Mouse (Mus musculus): ENCODE results near the gene Ksr1.

Gene Ksr1

DNA sequence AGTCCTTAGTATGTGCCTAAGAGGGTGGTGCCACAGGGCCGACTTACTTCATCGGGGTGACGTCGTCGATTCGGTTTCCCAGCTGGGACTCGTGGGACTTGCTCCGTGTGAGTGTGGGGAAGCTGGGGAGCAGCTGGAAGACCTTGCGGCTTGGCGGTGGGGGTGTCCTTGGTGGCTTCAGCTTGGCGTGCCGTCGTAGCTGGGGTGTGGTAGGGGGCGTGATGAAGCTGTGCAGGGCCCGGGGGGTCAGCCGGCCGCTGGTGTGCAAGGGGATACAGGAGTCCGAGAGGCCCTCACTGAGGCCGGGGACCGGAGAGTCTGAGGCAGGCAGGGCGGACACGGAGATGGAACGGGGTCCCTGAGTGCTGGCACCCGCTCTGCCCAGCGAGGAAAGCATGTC lies 101.4 kb downstream of the Ksr1 start:
- no peak for DNase-seq (ENCODE audit: low spot score)

DNA sequence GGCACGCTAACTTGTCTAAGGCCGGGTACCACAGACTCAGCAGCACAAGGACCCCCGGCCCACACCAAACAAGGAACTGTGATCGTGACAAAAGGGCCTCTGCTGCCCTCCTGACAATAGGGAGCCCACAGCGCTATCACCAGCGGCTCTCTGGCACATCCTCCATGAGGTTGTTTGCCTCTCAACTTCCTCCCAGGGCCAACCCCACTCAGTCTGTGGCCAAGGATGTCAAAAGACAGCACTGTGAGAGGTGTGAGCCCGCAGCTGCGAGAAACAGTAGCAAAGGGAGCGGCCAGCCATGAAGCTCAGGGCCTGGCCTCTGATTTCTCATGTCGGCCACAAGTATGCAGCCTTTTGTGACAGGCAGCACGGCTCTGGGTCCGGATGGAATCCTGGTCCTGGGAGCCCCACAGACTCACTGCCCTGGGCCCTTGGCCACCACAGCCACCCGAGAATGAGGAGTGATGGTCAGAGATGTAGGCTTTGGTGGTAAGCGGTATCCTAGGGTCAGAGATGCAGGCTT lies 104.2 kb downstream of the Ksr1 start:
- no peak for DNase-seq (ENCODE audit: low spot score)

DNA sequence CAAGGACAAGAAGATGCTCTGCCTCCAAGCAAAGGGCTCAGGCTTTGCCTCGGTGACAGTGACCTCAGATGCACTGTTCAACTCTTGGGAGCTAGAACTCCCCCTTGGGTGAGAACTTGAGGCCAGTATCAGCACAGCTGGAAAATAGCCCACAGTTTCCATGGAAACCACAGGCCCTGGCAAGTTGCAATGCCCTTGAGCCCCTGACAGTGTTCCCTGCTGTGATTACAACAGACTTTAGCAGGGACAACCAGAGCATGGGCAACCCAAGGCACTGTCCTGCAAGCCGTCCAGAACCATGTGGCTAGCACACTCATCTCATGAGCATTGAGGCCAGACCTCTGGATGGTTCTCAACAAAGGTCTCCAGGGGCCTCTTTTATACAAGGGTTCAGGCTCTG lies 106.7 kb downstream of the Ksr1 start:
- no peak for DNase-seq (ENCODE audit: low spot score)

DNA sequence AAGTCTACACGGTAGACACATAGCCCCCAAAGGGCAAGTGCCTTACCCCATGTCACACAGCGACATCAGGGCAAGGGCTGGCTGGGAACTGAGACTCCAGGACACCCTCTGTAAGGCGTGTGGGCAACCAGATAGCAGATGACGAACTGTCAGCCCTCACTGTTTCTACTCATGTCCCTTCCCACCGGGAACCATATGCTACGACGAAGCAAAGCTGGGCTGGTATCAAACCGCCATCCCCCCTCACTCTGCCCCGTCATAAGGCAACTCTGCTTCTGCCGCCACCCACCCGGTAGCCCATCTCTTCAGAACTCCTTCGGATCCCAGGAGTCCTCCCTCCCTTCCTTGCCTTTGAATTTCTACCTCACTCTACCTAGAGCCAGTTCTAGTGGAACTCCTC lies 108.7 kb downstream of the Ksr1 start:
- DNase-seq (ENCODE audit: low spot score), result no peak

DNA sequence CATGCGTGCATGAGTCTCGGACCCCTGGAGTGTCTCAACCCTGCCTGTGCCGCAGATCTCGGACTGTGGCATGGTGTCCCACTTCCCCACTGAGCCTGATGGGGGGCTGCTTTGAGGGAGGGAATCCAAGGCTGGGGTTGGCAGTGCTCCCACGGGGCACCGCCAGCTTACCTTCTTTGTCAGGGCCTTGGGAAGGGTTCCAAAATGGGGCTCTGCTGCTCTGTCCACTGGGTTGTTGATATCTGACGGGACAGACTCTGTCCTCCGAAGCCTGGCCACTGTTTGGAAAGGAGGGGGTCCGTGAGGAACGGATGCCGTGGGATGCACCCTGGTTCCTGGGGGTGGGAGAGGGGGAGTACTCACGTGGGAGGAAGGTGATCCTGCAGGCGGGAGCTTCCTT lies 109.9 kb downstream of the Ksr1 start:
- no peak for DNase-seq (ENCODE audit: low spot score)

DNA sequence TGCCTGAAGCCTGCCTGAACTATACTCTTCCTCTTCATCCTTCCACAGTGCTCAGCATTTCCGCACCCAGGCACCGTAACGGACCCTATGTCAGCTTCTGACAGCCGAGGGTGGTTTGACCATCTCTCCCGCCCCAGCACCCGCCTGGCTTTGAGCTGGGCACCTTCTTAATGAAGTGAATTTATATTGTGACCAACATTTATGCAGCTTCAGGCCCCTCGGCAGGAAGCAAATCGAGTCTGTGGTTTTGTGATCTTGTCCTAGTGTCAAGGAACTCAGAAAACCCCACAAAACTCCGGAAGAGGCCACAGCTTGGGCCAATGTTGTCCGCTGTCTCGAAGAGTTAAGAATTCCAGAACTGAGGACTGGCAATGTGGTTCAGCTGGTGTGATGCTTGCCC lies 112.6 kb downstream of the Ksr1 start:
- DNase-seq (ENCODE audit: low spot score), result no peak

DNA sequence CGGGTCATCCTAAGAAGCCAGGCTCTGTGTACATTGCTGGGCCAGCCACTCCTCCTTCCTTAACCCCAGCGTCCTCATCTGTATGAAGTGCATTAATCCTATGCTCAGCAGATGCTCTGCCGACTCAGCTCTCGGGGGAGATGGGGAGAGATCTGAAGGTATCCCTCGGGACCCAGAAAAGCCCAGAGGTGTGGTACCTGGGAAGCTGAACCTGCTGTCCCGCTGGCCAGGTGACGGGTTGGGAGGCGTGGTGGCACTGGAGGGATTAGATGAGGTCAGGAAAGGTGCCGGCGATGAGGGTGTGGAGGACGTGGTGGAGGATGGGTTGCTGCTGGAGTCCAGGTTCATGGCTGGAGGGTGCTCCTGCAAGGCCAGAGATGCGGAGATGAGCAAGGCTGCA lies 113.2 kb downstream of the Ksr1 start:
- DNase-seq (ENCODE audit: low spot score), result no peak

DNA sequence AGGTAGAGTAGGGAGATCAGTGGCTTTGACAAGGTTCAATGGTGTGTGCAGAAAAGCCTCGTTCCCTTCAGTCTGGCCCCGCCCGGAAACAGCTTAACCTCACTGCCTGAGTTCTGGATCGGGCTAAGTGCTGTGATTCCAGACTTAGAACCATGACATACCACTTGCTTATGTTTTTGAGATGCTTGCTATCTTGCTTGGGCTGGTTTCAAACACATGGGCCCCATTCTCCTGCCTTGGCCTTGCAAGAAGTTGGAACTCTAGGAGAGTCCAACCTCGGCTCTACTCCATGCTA lies 114.8 kb downstream of the Ksr1 start:
- DNase-seq (ENCODE audit: low spot score), result no peak

DNA sequence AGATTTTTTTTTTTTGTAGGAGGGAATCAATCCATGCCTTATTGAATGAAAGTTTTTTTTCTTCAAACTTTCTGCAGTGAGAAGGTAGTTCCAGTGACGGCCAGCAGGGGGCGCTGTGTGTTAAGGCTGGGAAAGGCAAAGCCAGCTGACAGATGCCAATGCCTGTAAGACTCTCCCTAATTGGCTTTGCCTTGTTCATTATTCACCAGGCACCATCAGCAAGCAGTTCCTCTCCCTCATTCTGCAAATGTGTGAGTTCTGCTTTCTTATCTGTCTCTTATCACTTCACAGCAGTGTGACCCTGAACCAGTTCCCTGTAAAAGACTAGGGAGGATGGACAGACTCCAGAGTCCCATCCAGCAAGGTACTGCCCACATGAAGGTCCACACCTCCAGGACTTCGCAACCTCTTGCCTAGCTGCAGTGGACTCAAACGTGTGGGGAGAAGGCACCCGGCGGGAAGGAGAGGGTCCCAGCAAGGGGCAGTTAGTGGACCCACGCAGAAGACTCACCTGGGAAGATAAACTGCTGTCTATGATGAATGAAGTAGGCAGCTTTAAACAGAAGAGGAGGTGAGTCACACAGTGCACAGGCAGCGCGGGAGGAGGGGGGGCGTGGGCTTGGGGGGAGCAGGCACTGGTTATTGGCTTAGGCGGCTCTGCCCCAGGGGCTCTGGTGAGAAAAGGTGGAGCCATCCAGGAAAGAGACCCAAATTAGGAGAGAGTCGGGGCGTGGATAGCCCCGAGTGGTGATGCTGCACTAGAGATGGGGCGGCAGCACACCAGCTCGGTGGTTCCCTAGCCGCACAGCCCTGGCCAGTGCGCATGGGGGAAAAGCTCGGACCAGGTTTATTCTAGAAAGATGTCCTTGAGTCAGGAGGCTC lies 115.4 kb downstream of the Ksr1 start:
- DNase-seq (ENCODE audit: low spot score), result peak; percentile 68

DNA sequence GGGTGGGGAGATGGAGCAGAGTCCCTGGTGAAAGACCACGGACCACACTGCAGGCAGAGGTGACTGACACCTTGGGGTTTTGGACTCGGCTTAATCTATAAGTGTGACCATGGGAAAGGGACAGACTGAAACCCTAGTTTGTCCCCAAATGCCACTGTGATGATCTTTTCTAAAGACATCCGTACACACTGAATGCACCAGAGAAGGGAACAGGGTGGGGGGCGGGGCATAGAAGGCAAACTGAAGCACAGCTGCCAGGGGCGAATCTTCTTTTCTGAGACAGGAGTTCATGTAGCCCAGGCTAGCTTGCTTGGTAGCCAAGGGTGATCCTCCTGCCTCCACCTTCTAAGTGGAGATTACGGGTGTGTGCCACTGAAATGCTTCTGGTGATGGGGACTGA lies 122.5 kb downstream of the Ksr1 start:
- DNase-seq (ENCODE audit: low spot score), result no peak

DNA sequence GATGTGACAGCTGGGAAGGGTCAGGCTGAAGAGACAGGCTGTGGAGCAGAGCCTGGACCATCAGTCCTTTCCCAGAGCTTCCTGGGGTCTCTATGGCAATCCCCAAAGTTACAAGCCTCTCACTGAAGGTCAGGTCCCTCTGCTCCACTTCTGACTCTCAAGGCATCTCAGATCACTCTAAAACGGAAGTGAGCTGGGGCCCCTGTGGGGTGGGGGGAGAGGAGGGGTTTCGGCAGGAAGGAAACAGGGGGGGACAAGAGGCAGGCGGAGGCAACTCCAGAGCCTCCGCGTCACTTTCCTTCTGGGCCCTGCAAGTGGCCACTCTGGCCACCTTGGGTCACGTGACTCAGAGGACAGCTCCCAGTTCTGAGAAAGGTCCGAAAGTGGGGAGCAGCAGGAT lies 122.9 kb downstream of the Ksr1 start:
- no peak for DNase-seq (ENCODE audit: low spot score)

DNA sequence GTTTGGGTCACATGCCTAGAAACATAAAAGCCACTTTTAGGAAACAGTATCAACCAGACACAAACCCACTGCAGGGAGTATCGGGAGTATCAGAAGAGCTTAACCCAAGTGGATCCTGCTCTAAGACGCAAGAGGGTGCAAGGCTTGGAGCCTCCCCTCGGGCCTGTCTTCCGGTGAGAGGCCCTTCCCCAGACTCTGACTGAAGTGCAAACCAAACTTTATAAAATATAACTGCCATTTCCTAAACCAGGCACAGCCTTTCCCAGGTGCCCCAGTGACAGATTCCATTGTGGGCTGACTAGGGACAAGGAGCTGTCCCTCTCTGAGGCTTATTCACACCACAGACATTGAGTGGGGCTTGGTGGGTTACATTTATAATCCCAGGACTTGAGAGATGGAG lies 123.4 kb downstream of the Ksr1 start:
- DNase-seq (ENCODE audit: low spot score), result no peak

DNA sequence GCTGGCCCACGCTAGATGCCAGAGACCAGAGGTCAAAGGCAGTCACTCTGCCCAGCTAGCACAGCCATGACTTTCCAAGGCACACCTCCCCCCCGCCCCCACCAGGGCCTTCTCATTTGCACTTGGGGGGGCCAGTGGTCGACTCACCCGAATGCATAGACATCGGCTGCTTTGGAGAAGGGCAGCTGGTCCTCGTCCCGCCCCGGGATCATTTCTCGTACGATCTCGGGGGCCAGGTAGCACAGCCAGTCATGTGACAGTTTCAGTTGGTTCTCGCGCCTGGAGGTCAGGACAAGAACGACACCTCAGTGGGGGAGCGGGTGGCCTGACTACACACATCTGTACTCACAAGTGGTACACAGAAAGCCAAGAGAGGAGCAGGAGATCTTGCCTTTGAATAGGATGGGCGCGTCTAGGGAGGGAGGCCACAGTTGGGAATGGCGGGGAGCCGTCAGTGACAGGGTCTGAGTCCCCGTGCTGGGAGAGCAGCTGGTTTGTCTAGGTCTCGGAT lies 125.6 kb downstream of the Ksr1 start:
- no peak for DNase-seq (ENCODE audit: low spot score)

DNA sequence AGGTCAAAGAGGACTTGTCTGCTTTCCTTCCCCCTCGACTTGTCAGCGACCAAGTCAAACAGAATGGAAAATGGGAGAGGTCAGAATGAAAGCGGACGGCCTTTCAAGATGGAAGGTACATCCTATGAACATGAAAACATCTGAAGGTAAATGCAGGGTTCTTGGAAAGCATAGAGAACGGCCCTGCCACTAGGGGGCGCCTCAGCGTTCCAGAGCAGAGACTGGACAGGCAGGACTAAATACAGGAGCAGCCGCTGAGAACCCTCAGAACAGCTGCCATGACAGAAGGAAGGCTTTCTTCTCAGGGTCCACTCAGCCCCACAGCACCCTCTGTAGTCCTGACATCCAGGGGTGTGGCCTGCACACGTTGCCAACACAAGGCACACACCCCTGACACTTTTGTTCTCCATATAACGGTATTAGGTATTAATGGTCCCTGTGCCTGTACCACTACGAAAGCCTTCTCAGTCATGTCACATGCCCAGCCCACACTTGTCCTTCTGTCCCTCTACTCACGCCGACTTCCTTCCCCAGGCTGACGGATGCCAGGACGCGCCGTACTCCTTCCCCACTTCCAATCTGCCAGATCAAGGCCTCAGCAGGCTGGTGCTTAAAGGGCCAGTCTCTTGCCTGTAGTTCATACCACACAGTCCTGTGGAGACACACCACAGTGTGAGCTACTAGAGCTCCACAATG lies 126.2 kb downstream of the Ksr1 start:
- no peak for DNase-seq (ENCODE audit: low spot score)

DNA sequence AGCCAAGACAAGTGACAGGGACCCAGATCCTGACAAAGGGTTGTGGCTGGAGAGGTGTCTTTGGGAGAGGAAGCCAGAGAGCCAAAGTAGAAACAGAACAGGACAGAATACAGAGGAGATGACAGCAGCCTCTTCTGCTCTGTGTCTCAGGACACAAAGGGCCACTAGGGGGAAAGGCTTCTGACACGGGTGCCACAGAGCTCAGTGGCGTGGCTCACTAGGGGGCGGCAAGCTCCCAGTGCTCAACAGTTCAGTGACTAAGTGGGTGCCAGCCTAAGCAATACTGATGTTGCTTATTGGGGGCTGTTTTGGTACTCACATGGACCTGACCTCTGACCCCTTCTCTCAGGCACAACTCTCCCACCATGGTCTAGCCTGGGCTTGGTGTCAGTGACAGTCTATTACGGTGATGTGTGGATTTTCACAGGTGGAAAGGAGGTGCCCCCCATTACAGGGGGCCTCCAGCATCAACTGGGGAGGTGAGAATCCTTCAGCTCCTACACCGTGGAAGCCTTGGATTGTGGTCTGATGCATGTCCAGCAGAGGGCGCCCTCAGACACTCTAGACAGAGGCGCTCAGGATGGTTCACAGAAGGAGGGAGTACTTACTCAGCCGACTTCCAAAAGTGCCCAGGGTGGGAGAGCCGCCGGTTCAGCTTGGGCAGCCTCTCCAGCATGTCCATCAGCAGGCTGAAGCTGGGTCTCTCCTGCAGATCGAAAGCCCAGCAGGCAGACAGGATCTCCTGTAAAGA lies 127.1 kb downstream of the Ksr1 start:
- peak; percentile 61 for DNase-seq (ENCODE audit: low spot score)

DNA sequence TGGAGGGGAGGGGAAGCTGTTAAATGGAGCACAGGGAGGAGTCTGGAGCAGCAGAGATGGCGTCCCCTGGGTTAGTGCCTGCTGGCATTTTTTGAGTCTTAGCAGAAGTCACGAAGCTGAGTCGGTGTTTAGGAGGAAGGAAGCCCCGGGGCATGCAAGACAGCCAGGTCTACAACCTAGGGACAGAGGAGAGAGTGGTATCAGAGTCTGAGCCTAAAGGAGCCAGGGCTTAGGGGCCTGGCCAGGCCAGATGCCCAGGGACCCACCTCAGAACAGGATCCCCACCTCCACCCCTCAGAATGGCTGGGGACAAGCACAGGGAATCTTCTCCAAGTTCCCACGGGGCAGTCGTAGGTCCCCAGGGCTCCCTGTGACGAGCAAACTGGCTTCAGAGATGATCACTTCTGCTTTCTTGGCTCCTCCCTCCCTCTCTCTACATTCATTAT lies 129.0 kb downstream of the Ksr1 start:
- no peak for DNase-seq (ENCODE audit: low spot score)

DNA sequence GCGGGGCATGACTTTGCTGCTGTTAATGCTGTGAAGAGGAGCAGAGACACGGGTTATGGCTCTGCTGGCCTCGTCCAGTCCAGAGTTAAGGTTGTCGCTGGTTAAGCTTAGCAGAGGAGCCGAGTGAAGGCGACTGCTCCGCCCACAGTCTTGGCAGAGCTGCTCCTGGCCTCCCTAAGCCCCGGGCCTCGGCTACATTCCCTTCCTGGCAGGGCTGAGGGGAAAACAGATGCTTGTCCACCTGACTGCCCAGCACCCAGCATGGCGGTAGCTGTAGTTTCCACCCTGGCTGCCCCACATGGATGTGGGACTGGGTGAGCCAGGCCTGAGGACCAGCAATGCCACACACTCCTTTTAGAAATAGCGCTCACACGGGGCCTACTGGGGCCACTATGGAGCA lies 130.0 kb downstream of the Ksr1 start:
- DNase-seq (ENCODE audit: low spot score), result no peak

DNA sequence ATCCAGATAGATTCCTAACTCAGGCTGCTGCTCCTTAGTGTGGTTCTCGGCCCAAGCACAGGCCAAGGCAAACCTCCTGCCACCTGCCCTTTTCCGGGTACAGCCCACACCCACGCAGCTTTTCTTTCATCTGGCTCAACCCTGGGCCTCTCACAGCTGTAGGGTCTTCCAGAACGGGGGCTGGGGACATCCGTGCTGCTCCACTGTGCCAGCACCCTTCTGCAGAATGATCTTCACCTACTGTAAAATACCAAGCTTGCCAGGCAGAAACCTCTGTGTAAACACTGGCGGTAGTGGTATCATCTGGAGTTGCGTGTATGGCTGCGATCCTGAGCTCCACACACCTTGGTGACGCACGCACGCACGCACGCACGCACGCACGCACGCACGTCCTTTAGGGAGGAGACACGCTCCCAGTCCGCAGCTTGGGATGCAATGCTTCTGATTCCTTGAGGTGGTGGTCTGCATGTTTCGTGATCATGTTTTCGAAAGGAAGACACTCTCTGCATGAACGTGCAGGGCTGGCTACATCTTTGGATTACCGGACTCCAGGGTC lies 130.5 kb downstream of the Ksr1 start:
- no peak for DNase-seq (ENCODE audit: low spot score)

DNA sequence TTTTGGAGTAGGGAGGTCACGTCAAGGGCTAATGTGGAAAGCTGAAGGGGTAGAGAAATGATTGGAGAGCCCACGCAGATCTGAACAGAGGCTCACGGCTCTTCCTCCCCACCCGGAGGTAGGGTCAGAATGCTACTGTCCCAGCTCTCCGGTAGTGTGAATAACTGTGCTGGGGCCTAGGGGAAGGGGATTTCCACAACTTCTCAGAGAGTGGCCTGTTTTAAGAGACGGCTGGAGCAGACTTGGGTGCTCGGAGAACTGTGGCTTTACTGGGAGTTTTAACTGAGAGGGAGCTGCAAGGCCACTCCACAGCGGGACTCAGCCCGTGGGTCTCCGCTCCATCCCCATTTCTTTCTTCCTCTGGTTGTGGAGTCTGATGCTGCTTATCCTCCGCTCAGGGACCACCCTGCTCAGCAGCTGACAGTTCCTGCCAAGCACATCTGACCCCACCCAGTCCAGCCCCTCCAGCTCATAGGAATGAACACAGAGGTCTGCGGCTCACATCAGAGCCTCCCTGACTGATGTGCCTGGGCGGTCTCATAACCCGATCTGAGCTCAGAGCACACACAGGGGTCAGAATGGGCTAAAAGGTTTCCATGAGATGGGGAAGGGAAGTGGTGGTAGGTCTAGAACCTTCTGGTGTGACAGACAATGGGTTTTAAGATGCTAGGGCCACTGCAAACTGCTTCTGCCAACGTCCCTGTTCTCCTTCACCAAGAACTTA lies 131.4 kb downstream of the Ksr1 start:
- no peak for DNase-seq (ENCODE audit: low spot score)

DNA sequence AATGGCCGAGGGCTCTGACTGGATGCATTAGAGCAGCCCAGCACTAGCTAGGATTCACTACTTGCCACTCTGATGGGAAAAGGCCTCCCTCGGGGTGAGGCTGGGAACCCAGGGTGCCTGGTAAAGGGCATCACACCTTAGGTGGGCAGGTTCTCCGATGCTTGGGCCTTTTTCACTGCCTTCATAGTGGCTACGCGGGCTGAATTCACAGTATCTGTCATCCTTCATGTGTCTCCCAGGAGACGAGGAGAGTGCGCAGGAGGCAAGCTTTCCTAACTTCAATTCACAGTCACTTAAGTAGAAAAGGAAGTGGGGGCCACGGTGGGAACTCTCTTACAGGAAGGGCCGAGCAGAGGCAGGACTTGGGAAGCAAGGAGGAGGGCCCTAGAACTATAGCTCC lies 132.4 kb downstream of the Ksr1 start:
- DNase-seq (ENCODE audit: low spot score), result no peak

DNA sequence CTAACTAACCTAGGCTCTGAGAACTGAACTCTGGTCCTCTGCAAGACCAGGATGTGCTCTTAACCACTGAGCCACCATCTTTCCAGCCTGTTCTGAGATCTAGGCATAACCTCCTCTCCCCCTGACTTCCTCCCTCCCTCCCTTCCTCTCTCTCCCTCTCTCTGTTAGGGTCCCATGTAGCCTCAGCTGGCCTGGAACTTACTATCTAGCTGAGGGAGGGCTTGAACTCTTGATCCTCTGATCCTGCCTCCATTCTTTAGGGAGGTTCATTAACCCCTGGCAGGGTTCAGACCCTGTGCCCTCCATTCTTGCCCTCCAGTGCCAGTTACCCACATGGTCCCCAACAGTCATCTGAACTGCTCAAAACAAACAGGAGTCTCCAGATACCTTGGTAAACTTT lies 133.2 kb downstream of the Ksr1 start:
- DNase-seq (ENCODE audit: low spot score), result no peak

DNA sequence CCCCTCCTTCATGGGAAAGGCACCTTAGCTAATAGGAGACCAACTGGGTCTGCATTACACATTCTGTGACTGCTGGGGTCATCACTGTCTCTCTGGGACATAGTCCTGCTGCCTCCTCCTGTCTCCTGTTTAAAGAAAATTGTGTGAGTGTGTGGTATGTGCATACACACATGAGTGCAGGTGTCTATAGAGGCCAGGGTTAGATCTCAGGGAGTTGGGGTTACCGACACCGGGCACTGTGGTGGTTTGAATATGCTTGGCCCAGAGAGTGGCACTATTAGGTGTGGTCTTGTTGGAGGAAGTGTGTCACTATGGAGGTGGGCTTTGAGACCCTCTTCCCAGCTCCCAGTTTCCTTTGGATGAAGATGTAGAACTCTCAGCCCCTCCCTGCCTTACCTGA lies 133.7 kb downstream of the Ksr1 start:
- no peak for DNase-seq (ENCODE audit: low spot score)
